Mouse (Mus musculus): ENCODE results near the gene Gm5849. TPM values are rescaled to one million over a fixed set of nuclear protein-coding genes. Genes with fewer than 3 reads are reported as not detected.
"Not testable (repeated sequence)": the region's sequence is repeated elsewhere in the genome, so short reads cannot be mapped to it uniquely, and the experiment has no call there.

Gm5849 gene
- polyA plus RNA-seq (2014; fragmentation: Nextera tagmentation; extraction: Ambion mirVana), result not detected in 2 replicates

GRCm38 (mm10) chr3:90777776-90778175 lies at the start of gene Gm5849:
Gm5849 (minus strand) TSS chr3:90777876.
- H3K36me3 ChIP-seq (ENCODE audit: control insufficient read depth, insufficient read depth, low read length); H3K9me3 ChIP-seq (ENCODE audit: control insufficient read depth, low read length); H3K4me1 ChIP-seq (ENCODE audit: control insufficient read depth, insufficient read depth, low read length); H3K9ac ChIP-seq (ENCODE audit: low read length); H3K27ac ChIP-seq (ENCODE audit: low read depth, low read length); ATAC-seq (ENCODE audit: insufficient read depth, low FRiP score, low TSS enrichment); DNase-seq (ENCODE audit: low spot score); H3K4me2 ChIP-seq (ENCODE audit: low read depth); H3K4me3 ChIP-seq (ENCODE audit: low read depth, low read length); H3K27me3 ChIP-seq (ENCODE audit: control insufficient read depth, insufficient read depth, low read length): not testable (repeated sequence)
- WGBS, result 100% methylated on average over 1 of the region's 1 CpGs

- no peaks in the 10 kb centered on the region for H3K36me3 ChIP-seq (ENCODE audit: control insufficient read depth, insufficient read depth, low read length)
- H3K4me2 ChIP-seq (ENCODE audit: low read depth), result no peak overlapping the region
- 97% methylated on average over 1 of the region's 1 CpGs for WGBS
- no peak for ATAC-seq (ENCODE audit: insufficient read depth, low FRiP score, low TSS enrichment)
- H3K9ac ChIP-seq (ENCODE audit: low read length), result no peak overlapping the region
- no peak overlapping the region for H3K4me3 ChIP-seq (ENCODE audit: low read depth, low read length)
- no peak overlapping the region for H3K27ac ChIP-seq (ENCODE audit: low read depth, low read length)
- H3K9me3 ChIP-seq (ENCODE audit: control insufficient read depth, low read length), result 0 out of 2 replicates have a peak, but pooled peaks cover 2% of the 10 kb centered on the region
- no peaks in the 10 kb centered on the region for H3K4me1 ChIP-seq (ENCODE audit: control insufficient read depth, insufficient read depth, low read length)
- DNase-seq (ENCODE audit: low spot score), result no peak
- H3K27me3 ChIP-seq (ENCODE audit: control insufficient read depth, insufficient read depth, low read length), result no peaks in the 10 kb centered on the region
Observed at GRCm38 (mm10) chr3:90749658-90750057, 28.0 kb downstream of the Gm5849 start.

- WGBS, result 86% methylated on average over 3 of the region's 3 CpGs
Observed at GRCm38 (mm10) chr3:90726606-90727005, 51.1 kb downstream of the Gm5849 start, which contains the start of gene Pglyrp4. Pglyrp4 (plus strand) TSS chr3:90726906.

More at GRCm38 (mm10) chr3:90726606-90727005, 51.1 kb downstream of the Gm5849 start, which contains the start of gene Pglyrp4:
- DNase-seq (ENCODE audit: low spot score) (no peak), ATAC-seq (ENCODE audit: insufficient read depth, low FRiP score, low TSS enrichment) (no peak)
- Histone ChIP-seq H3K27me3 (ENCODE audit: control insufficient read depth, insufficient read depth, low read length) (no peaks in the 10 kb centered on the region), H3K4me1 (ENCODE audit: control insufficient read depth, insufficient read depth, low read length) (no peaks in the 10 kb centered on the region), H3K9ac (ENCODE audit: low read length) (no peak within 1 kb of the TSS), H3K36me3 (ENCODE audit: control insufficient read depth, insufficient read depth, low read length) (no peaks in the 10 kb centered on the region), H3K4me3 (ENCODE audit: low read depth, low read length) (no peak within 1 kb of the TSS), H3K9me3 (ENCODE audit: control insufficient read depth, low read length) (no peaks in the 10 kb centered on the region), H3K4me2 (ENCODE audit: low read depth) (no peak within 1 kb of the TSS), H3K27ac (ENCODE audit: low read depth, low read length) (no peak within 1 kb of the TSS)

Other genes with a start within 250 kb of the Gm5849 start
- gene S100a16, start 240.6 kb downstream of the Gm5849 start, polyA plus RNA-seq (2014; fragmentation: Nextera tagmentation; extraction: Ambion mirVana), result 39.2 and 40.0 TPM in 2 replicates
- gene S100a3, start 217.3 kb downstream of the Gm5849 start, polyA plus RNA-seq (2014; fragmentation: Nextera tagmentation; extraction: Ambion mirVana), result not detected in 2 replicates
- not detected in 2 replicates for gene S100a2, start 187.6 kb downstream of the Gm5849 start, polyA plus RNA-seq (2014; fragmentation: Nextera tagmentation; extraction: Ambion mirVana)
- gene Gm42674, start 176.0 kb downstream of the Gm5849 start, polyA plus RNA-seq (2014; fragmentation: Nextera tagmentation; extraction: Ambion mirVana), result not detected in 2 replicates
- 0.55 TPM in 1 of 2 replicates, not detected in the other for gene S100a4, start 174.1 kb downstream of the Gm5849 start, polyA plus RNA-seq (2014; fragmentation: Nextera tagmentation; extraction: Ambion mirVana)
- not detected in 2 replicates for gene S100a5, start 169.4 kb downstream of the Gm5849 start, polyA plus RNA-seq (2014; fragmentation: Nextera tagmentation; extraction: Ambion mirVana)
- 7.3 and 8.2 TPM in 2 replicates for gene S100a6, start 165.0 kb downstream of the Gm5849 start, polyA plus RNA-seq (2014; fragmentation: Nextera tagmentation; extraction: Ambion mirVana)
- gene S100a7a, start 123.9 kb downstream of the Gm5849 start, polyA plus RNA-seq (2014; fragmentation: Nextera tagmentation; extraction: Ambion mirVana), result not detected in 2 replicates
- gene S100a8, start 108.9 kb downstream of the Gm5849 start, polyA plus RNA-seq (2014; fragmentation: Nextera tagmentation; extraction: Ambion mirVana), result 4.8 and 5.3 TPM in 2 replicates
- 2.6 and 5.2 TPM in 2 replicates for gene S100a9, start 82.2 kb downstream of the Gm5849 start, polyA plus RNA-seq (2014; fragmentation: Nextera tagmentation; extraction: Ambion mirVana)
- gene Pglyrp4, start 51.0 kb downstream of the Gm5849 start, polyA plus RNA-seq (2014; fragmentation: Nextera tagmentation; extraction: Ambion mirVana), result not detected in 2 replicates

Data from neural tube, embryonic 11.5 days (tissue).